Mouse (Mus musculus) thymus, adult 2 months (tissue): ENCODE measurements around the gene Mn1. TPM values are rescaled to one million over a fixed set of nuclear protein-coding genes. Genes with fewer than 3 reads are reported as not detected.

Source experiments
- DNase-seq: peaks from one replicate; pipeline ENCODE4 v3.0.0; 2021
- H3K27ac ChIP-seq: fragments of 200-500 bp; 2 replicates; pipeline ENCODE4 v1.5.1; 2012; ENCODE audit warnings: low read length, control low read depth; ENCODE audit not compliant: control insufficient read depth, insufficient read depth
- H3K27me3 ChIP-seq: fragments of 200-500 bp; 2 replicates; pipeline ENCODE4 v1.6.1; 2012; ENCODE audit warnings: mild to moderate bottlenecking, low read length, moderate library complexity, mixed read lengths; ENCODE audit not compliant: control insufficient read depth, insufficient read depth
- H3K36me3 ChIP-seq: fragments of 200-500 bp; 2 replicates; pipeline ENCODE4 v1.6.1; 2012; ENCODE audit warnings: mild to moderate bottlenecking, low read length, moderate library complexity; ENCODE audit not compliant: control insufficient read depth, insufficient read depth
- H3K4me1 ChIP-seq: fragments of 200-500 bp; replicated peaks from 2 replicates; pipeline ENCODE4 v1.6.1; 2012; ENCODE audit warnings: low read length; ENCODE audit not compliant: control insufficient read depth, insufficient read depth
- H3K4me3 ChIP-seq: fragments of 200-500 bp; 2 replicates; pipeline ENCODE4 v1.5.1; 2012; ENCODE audit warnings: mild to moderate bottlenecking, low read length, control low read depth, moderate library complexity; ENCODE audit not compliant: control insufficient read depth, insufficient read depth
- CTCF ChIP-seq: fragments of 200-500 bp; IDR thresholded peaks from 2 replicates; pipeline ENCODE4 v1.5.1; 2012; ENCODE audit warnings: mild to moderate bottlenecking, control low read depth, low read length, moderate library complexity, borderline replicate concordance; ENCODE audit not compliant: control insufficient read depth, poor library complexity, insufficient read depth; ENCODE audit errors: extremely low read depth
- POLR2A ChIP-seq: fragments of 200-500 bp; IDR thresholded peaks from 2 replicates; pipeline ENCODE4 v1.6.1; 2012; ENCODE audit warnings: mild to moderate bottlenecking, low read length, control low read depth, moderate library complexity; ENCODE audit not compliant: control insufficient read depth, poor library complexity, insufficient read depth; ENCODE audit errors: extremely low read depth
- WGBS: fragments of 180-500 bp; shearing (Covaris S2); methylation state at CpG from one replicate; pipeline ENCODE4 v1.1.7; 2018; 5-methylcytosine and 5-hydroxymethylcytosine counted together
- polyA plus RNA-seq: library from polyadenylated mRNA; depleted of rRNA; stranded (reverse); fragments of >200 nt; gene quantifications from 2 replicates; pipeline ENCODE4 v1.2.3, GENCODE M21; 2012

Mn1 gene
- polyA plus RNA-seq, 1 experiment: 3.4 TPM

DNA sequence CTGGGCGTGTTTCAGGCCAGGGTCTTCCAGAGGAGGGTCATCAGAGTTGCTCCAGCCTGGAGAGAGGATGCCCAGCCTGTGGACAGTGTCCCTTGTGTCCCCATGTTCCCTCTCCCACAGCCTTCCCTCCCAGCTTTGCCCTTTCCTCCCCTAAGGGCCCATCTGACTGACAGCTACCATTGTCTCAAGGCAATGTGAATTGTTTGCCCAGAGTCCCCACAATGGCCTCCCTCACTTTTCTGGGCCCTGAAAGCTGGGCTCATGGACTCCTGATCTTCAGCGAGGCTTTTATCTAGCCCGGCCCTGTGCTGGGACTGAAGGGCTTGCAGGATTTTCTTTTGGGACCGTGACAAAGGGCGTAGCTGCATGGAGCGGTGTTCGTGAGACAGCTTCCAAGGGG lies 29.5 kb downstream of the Mn1 start:
- H3K27ac ChIP-seq: no peak overlapping the region
- no peaks in the 10 kb centered on the region for H3K36me3 ChIP-seq
- TF ChIP-seq CTCF (no peak), POLR2A (no peak)
- no peak for DNase-seq
- no peaks in the 10 kb centered on the region for H3K27me3 ChIP-seq
- H3K4me3 ChIP-seq: no peak overlapping the region
- WGBS: 95% methylated on average over 7 of the region's 7 CpGs
- H3K4me1 ChIP-seq: no peaks in the 10 kb centered on the region

DNA sequence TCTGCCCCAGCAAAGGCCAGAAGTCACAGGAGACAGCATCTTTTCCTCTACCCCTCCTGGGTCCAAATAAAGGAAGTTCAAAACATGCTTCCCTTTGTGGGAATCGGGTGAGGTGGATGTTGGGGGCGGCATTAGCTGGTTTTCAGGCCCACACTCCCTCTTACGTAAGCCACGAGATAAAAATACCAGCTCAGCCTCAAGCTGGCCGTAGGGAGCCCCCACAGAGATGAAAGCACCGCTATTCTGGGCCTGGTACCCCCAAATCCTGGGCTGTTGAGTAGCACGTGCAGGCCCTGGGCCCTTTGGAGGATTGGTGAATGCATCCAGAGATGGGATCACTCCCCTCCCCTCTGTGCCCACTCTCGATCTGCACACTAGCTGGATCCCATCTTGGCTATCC lies 32.5 kb downstream of the Mn1 start:
- Histone ChIP-seq H3K4me3 (no peak overlapping the region), H3K27me3 (no peaks in the 10 kb centered on the region)
- DNase-seq: no peak

DNA sequence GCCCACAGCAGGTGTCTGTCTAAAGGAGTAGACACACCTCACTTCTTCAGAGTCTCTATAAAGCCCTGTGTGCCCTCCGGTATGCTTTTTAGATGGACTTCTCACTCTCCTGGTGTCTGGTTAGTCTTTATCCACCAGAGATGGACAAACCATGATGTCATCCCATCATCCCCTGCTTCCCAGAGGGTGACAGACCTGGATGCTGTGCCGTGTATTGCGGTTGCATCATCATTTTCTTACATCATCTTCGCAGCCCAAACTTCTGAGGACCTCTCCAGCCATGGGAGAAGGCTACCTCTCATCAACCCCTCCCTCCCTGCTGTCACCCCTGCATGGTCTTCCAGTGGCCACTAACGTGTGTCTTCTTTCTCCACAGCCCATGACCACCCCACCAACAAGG lies 37.1 kb downstream of the Mn1 start:
- peaks cover 26% of the 10 kb centered on the region for H3K4me1 ChIP-seq
- H3K27me3 ChIP-seq: no peaks in the 10 kb centered on the region
- no peaks in the 10 kb centered on the region for H3K36me3 ChIP-seq
- no peak for DNase-seq
- TF ChIP-seq CTCF (no peak), POLR2A (no peak)
- no peak overlapping the region for H3K27ac ChIP-seq
- WGBS: 92% methylated on average over 5 of the region's 5 CpGs
- no peak overlapping the region for H3K4me3 ChIP-seq

More for the DNA sequence above, 32.5 kb downstream of the Mn1 start:
- WGBS: 52% methylated on average over 8 of the region's 8 CpGs
- Histone ChIP-seq H3K27ac (no peak overlapping the region), H3K4me1 (peaks cover 9% of the 10 kb centered on the region), H3K36me3 (no peaks in the 10 kb centered on the region)
- TF ChIP-seq POLR2A (no peak), CTCF (no peak)

DNA sequence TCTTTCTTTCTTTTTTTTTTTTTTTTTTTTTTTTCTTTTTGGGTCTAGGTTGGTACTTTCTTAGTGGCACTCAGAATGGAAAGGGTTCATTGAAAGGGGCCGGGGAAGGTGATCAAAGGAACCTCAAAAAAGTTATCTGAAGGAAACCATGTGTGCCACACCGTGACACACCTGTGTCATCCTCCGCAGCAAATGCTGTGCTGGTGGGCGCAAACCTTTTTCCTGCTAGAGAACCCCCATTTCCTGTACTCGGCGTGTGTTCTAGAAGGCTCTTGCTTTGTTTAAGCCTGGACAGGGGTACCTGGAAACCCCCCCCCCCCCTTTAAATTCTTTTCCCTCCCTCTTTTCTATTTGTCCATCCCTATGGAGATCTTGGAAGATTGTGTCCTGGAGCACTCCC lies 37.7 kb downstream of the Mn1 start:
- Histone ChIP-seq H3K27me3 (no peaks in the 10 kb centered on the region), H3K4me3 (no peak overlapping the region), H3K27ac (peak overlapping the region; percentile 15; the same call in 1 of the 2 replicates), H3K36me3 (no peaks in the 10 kb centered on the region), H3K4me1 (peaks cover 27% of the 10 kb centered on the region)
- TF ChIP-seq POLR2A: no peak
- no peak for TF ChIP-seq CTCF
- 3% methylated on average over 6 of the region's 6 CpGs for WGBS
- DNase-seq: peak; percentile 64

DNA sequence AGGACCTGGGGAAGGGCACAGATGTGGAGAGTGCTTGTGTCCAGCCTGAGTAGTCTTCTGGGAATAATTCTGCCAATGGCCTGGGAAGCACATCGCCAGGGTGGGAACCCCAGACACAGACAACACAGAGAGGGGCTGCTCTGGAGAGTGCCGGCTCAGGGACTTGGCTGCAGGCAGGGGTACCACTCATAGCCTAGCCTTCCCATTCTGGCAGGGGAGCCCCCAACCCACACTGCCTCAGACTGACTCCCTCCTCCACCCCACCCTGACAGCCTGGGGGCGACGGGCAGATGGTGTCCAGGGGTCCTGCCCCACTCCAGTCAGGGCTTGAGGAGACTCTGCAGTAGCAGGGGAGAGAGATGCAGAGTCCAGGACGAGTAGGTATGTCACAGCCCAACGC lies 41.5 kb downstream of the Mn1 start:
- 95% methylated on average over 6 of the region's 6 CpGs for WGBS
- H3K27me3 ChIP-seq: no peaks in the 10 kb centered on the region
- H3K4me3 ChIP-seq: no peak overlapping the region
- TF ChIP-seq CTCF (no peak), POLR2A (no peak)
- no peak for DNase-seq
- no peaks in the 10 kb centered on the region for H3K36me3 ChIP-seq
- H3K4me1 ChIP-seq: peaks cover 29% of the 10 kb centered on the region
- no peak overlapping the region for H3K27ac ChIP-seq

DNA sequence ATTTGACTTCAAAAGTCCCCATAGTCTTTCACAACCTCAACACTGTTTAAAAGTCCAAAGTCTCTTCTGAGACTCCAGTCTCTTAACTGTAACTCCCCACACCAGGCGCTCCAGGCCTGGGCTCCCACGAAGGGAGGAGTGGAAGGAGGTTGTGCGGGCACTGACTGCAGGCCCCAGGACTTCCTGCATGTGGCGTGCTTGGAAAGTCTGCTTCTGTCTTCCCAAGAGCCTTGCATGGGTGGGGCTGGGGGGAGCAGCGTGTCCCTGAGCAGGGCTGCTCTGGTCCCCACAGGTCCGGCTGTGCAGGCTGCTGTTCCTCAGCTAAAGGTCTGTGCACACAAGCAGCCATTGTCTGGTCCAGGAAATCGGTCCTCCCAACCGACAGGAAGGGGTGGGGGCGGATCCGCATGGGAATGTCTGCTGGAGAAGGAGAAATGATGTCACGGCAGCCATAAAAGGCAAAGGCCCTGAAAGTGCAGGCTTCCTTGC lies 48.7 kb downstream of the Mn1 start:
- Histone ChIP-seq H3K36me3 (no peaks in the 10 kb centered on the region), H3K4me3 (no peak overlapping the region), H3K27ac (no peak overlapping the region), H3K27me3 (no peaks in the 10 kb centered on the region), H3K4me1 (peaks cover 4% of the 10 kb centered on the region)
- WGBS: 84% methylated on average over 11 of the region's 11 CpGs
- no peak for DNase-seq
- TF ChIP-seq CTCF (no peak), POLR2A (no peak)

DNA sequence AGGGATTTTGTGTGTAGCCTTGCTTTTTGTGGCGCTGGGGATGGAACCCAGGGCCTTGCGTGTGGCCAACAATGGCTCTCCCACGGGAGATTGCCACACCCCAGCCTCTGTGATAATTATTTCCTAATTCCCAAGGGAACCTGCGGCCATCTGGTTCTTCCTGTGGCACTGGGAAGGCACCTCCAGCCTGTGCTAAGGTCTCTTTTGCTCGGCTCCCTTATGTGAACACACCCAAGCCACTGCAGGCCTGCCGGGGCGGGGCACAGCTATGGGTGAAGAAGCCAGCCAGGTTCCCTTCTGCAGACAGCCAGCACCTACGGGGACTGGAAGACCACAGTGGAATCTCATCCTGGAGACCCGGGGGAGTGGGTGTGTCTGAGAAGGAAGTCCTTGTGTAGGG lies 49.3 kb downstream of the Mn1 start:
- H3K27ac ChIP-seq: no peak overlapping the region
- H3K36me3 ChIP-seq: no peaks in the 10 kb centered on the region
- WGBS: 91% methylated on average over 9 of the region's 9 CpGs
- DNase-seq: no peak
- H3K4me1 ChIP-seq: peaks cover 4% of the 10 kb centered on the region
- H3K27me3 ChIP-seq: no peaks in the 10 kb centered on the region
- TF ChIP-seq POLR2A: no peak
- no peak overlapping the region for H3K4me3 ChIP-seq
